Mouse (Mus musculus) limb, embryonic 12.5 days (tissue): Measurements from ENCODE around the gene Lpcat2. TPM values are rescaled to one million over a fixed set of nuclear protein-coding genes. Genes with fewer than 3 reads are reported as not detected.
"Not testable (repeated sequence)": the region's sequence is repeated elsewhere in the genome, so short reads cannot be mapped to it uniquely, and the experiment has no call there.

Source experiments
- ATAC-seq: fragments of 200-750 bp; cut with Nextera tagmentation; 2 replicates; pipeline ENCODE4 v1.8.0; 2017; ENCODE audit warnings: low read depth, moderate TSS enrichment; ENCODE audit not compliant: insufficient number of reproducible peaks, insufficient read depth, low FRiP score, low TSS enrichment
- H3K27ac ChIP-seq: fragments of 300-500 bp; sonication (generic); 2 replicates; pipeline ENCODE4 v1.5.1; 2016; ENCODE audit warnings: mild to moderate bottlenecking, moderate library complexity
- H3K27me3 ChIP-seq: fragments of 300-500 bp; sonication (generic); 2 replicates; pipeline ENCODE4 v1.6.1; 2016; ENCODE audit warnings: mild to moderate bottlenecking, moderate library complexity
- H3K36me3 ChIP-seq: fragments of 300-500 bp; sonication (generic); 2 replicates; pipeline ENCODE4 v1.6.1; 2016; ENCODE audit warnings: mild to moderate bottlenecking, moderate library complexity
- H3K4me1 ChIP-seq: fragments of 300-500 bp; sonication (generic); replicated peaks from 2 replicates; pipeline ENCODE4 v1.6.1; 2016
- H3K4me2 ChIP-seq: fragments of 300-500 bp; sonication (generic); 2 replicates; pipeline ENCODE4 v1.6.1; 2016; ENCODE audit warnings: mild to moderate bottlenecking, moderate library complexity
- H3K4me3 ChIP-seq: fragments of 300-500 bp; sonication (generic); replicated peaks from 2 replicates; pipeline ENCODE4 v1.5.1; 2016; ENCODE audit warnings: mild to moderate bottlenecking
- H3K9ac ChIP-seq: fragments of 300-500 bp; sonication (generic); replicated peaks from 2 replicates; pipeline ENCODE4 v1.6.1; 2016; ENCODE audit warnings: mild to moderate bottlenecking, moderate library complexity
- H3K9me3 ChIP-seq: fragments of 300-500 bp; sonication (generic); 2 replicates; pipeline ENCODE4 v1.6.1; 2016; ENCODE audit warnings: mild to moderate bottlenecking, moderate library complexity
- WGBS: fragments of 180-500 bp; shearing (Covaris S2); methylation state at CpG from one replicate; pipeline ENCODE4 v1.1.7; 2016; 5-methylcytosine and 5-hydroxymethylcytosine counted together
- polyA plus RNA-seq: library from polyadenylated mRNA; unstranded; fragments of >200 nt; fragmentation: Nextera tagmentation; extraction: Ambion mirVana; gene quantifications from 2 replicates; pipeline ENCODE4 v1.2.1, GENCODE M21; 2016

Gene Lpcat2
- polyA plus RNA-seq, 1 experiment from 2014 or later = 11.0 TPM

DNA sequence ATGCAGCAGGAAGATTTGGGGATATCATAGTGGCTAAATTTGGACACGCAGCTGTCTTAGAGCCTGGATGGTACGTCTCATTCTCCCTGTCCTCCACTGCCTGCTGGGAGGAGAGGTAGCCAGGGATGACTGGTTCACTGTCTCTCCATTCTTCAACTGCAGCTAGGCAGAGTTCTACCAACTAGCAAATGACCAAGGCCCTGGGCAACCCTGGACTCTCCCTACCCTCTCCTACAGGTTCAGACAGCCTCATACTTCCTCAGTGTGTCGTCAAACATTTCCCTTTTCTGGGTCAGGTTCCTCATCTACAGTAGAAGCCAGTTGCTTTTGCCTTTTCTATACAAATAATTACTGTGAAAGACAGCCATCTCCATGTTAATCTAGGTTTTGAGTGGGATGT, 466 bp upstream of the Lpcat2 start:
- H3K4me1 ChIP-seq = peaks cover 18% of the 10 kb centered on the region
- H3K36me3 ChIP-seq = peaks cover 48% of the 10 kb centered on the region
- H3K9me3 ChIP-seq = no peaks in the 10 kb centered on the region
- no peak overlapping the region for H3K9ac ChIP-seq
- no peak overlapping the region for H3K4me3 ChIP-seq
- 88% methylated on average over 3 of the region's 3 CpGs for WGBS
- peaks cover 4% of the 10 kb centered on the region; the same call in 1 of the 2 replicates for H3K27me3 ChIP-seq
- no peak overlapping the region for H3K27ac ChIP-seq
- peak overlapping the region; percentile 69 for H3K4me2 ChIP-seq
- no peak for ATAC-seq

DNA sequence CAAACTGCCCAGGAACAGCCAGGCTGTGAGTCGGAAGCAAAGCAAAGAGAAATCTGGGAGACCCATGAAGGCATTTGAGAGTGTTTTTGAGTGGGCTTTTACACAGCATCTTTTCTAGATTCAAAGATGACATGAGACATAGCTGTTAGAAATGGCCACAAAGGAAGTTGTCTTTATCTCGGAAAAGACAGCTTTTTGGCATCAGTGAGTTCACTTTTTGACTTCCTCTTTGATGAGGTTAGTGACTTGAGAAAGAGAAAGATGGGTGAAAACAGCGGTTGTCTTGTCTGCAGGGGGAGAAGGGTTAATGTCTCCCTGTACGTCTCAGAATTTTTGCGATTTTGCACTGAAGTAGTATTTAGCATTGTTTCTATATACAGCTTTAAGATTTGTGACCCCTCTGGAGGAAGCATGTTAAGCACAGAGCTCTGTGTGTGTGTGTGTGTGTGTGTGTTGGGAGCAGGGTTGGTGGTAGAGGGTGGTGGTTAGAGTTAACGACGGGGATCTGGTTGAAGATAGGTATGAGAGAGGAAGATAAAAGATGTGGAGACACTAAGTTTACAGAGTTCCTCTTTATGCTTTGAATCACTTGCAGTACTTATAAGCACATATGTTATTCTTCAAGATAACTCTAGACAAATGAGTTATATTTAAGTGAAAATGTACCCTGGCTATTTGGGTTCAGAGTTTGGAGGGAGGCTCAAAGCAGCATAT, 1.3 kb downstream of the Lpcat2 start:
- H3K4me2 ChIP-seq = peak overlapping the region; percentile 69
- peak overlapping the region; percentile 76 for H3K4me3 ChIP-seq
- H3K9me3 ChIP-seq = no peaks in the 10 kb centered on the region
- peaks cover 30% of the 10 kb centered on the region for H3K36me3 ChIP-seq
- H3K27ac ChIP-seq = no peak overlapping the region
- H3K27me3 ChIP-seq = peaks cover 4% of the 10 kb centered on the region; the same call in 1 of the 2 replicates
- 78% methylated on average over 7 of the region's 7 CpGs for WGBS
- peaks cover 12% of the 10 kb centered on the region for H3K4me1 ChIP-seq
- H3K9ac ChIP-seq = peak overlapping the region; percentile 31; the same call in 1 of the 2 replicates
- no peak for ATAC-seq

DNA sequence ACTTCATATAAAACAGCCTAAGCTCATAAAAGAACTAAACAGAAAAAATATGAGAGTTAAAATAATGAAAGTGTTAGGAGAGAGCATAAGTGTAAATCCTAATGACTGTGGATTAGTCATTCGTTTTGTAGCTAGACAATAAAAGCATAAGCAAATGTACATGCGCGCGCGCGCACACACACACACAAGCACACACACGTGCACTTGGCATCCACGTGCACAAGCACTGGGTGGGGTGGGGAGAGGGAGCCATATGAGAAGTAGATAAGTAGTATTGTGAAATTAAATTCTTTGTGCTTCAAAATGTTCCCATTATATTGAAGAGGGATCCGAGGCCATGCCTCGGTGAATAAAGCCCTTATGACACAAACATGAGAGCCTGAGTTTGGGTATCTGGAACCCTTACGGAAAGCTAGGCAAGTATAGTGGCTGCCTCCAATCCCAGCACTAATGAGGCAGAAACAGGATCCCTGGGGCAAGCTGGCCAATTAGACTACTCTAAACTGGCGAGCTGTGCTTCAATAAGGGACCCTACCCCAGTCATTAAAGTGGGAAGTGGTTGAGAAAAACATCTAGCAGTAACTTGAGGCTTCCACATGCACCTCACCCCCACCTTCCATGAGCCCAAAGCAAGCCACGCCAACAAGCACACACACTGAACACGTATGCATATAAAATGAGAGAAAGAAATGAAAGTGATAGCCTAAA, 3.5 kb downstream of the Lpcat2 start:
- H3K4me3 ChIP-seq = no peak overlapping the region
- WGBS = 58% methylated on average over 14 of the region's 14 CpGs
- ATAC-seq = peak; percentile 65; the same call in 1 of the 2 replicates
- peaks cover 8% of the 10 kb centered on the region for H3K36me3 ChIP-seq
- no peak overlapping the region for H3K27ac ChIP-seq
- H3K27me3 ChIP-seq = no peaks in the 10 kb centered on the region; the same call in 1 of the 2 replicates
- peaks cover 6% of the 10 kb centered on the region for H3K4me1 ChIP-seq
- H3K9me3 ChIP-seq = 0 out of 2 replicates have a peak, but pooled peaks cover 3% of the 10 kb centered on the region
- H3K9ac ChIP-seq = no peak overlapping the region
- H3K4me2 ChIP-seq = no peak overlapping the region

DNA sequence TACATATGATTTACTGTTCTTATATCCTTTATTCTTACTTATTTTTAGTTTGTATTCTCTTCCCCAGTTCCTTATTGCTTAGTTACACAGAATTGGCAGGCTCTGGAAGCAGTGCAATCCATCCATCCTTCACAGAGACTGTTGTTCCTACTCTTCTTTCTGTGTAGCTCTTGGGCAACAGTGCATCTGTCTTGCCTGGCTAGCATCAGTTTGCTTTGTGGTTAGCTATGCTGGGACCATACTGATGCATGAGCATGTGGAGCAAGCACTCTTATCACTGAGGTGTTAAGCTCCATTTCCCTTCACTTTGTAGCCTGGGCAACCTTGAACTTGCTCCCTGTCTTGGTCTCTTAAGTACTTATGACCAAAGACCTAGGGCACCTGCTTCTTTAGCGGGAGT, 6.8 kb downstream of the Lpcat2 start:
- 93% methylated on average over 1 of the region's 1 CpGs for WGBS
- no peaks in the 10 kb centered on the region for H3K36me3 ChIP-seq
- H3K27ac ChIP-seq = no peak overlapping the region
- peaks cover 6% of the 10 kb centered on the region; the same call in 1 of the 2 replicates for H3K4me1 ChIP-seq
- no peak overlapping the region for H3K4me3 ChIP-seq
- no peak overlapping the region for H3K4me2 ChIP-seq
- H3K9me3 ChIP-seq = peaks cover 7% of the 10 kb centered on the region; the same call in 1 of the 2 replicates
- H3K9ac ChIP-seq = no peak overlapping the region
- no peaks in the 10 kb centered on the region for H3K27me3 ChIP-seq
- ATAC-seq = no peak

DNA sequence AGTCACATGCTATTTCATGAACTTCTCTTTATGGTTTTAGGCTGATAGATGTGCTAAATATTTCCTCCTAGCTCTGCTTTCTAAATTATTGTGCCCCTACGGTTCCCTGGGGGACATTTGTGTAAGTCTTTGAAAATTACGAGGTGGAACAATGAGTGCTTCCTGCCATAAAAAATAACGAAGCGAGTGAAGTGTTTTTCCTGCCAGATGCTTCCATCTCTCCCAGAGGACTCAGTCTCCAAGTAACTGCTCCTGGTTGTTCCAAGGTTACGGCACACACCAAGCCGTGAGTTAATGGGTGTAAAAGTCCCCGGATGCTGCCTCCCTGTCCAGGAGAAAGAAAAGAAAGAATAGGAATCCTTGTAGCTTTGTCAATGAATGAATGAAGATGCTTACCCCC, 15.1 kb downstream of the Lpcat2 start:
- Histone ChIP-seq H3K27ac (no peak overlapping the region), H3K9ac (no peak overlapping the region), H3K36me3 (no peaks in the 10 kb centered on the region), H3K4me2 (0 out of 2 replicates have a peak overlapping the region, but pooled peaks have one; percentile 10), H3K27me3 (no peaks in the 10 kb centered on the region), H3K4me1 (peaks cover 33% of the 10 kb centered on the region), H3K9me3 (no peaks in the 10 kb centered on the region), H3K4me3 (no peak overlapping the region)
- 4% methylated on average over 7 of the region's 7 CpGs for WGBS
- ATAC-seq = peak; percentile 47; the same call in 1 of the 2 replicates

DNA sequence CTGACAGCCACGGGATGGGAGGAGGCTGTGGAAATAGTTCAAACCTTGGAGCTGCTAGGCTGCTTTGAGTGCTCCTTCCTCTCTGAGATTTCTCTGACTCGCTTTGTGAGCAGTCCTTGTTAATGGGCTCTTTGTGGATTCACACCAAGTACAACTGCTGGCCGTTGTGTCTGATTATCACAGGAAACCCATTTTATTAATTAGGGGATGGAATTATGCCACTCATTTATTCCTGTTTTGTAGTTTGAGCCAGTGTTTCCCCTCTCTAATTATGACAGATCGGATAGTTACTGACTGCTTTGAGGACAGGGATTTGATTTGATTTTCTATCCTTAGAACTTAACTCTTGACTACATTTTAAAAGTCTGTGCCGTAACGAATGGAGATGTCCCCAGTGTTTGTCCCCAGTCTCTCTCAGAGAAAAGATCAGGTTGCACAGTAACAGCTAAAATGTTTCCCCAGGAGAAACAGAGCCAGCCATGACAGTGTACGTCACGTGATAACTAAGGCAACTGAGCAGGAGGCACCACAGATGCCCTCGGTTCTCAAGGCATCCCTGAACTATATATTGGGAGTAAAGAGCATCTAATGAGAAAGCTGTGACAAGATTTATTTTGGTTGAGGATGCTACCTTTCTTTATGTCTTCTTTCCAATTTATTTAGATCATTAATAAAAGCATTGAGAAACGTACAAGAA, 17.1 kb downstream of the Lpcat2 start:
- Histone ChIP-seq H3K4me2 (no peak overlapping the region), H3K9me3 (no peaks in the 10 kb centered on the region), H3K4me1 (peaks cover 25% of the 10 kb centered on the region), H3K4me3 (no peak overlapping the region), H3K36me3 (no peaks in the 10 kb centered on the region), H3K27me3 (no peaks in the 10 kb centered on the region), H3K9ac (no peak overlapping the region), H3K27ac (no peak overlapping the region)
- WGBS = 44% methylated on average over 10 of the region's 10 CpGs
- ATAC-seq = no peak

DNA sequence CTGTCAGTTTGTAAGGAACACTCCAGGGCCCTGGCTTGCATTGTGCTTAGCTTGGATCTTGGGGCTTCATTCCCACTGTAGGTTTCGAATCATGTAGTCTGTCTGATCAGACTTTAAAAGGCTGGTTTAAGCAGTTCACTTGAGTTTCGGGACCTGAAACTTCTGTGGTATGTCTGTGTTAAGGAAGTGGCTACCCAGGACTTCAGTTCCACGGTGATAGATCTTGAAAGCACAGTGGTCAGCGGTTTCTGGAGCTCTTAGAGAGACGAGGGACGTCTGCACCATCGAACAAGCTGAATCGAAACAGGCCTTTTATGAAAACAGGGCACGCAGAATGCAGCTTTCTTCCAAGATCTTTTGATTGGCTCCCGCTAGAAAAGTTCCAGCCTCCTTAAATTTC, 20.7 kb downstream of the Lpcat2 start:
- Histone ChIP-seq H3K9me3 (no peaks in the 10 kb centered on the region), H3K4me1 (peaks cover 8% of the 10 kb centered on the region; the same call in 1 of the 2 replicates), H3K36me3 (peaks cover 10% of the 10 kb centered on the region; the same call in 1 of the 2 replicates), H3K9ac (no peak overlapping the region), H3K27ac (no peak overlapping the region), H3K27me3 (no peaks in the 10 kb centered on the region), H3K4me2 (no peak overlapping the region), H3K4me3 (no peak overlapping the region)
- ATAC-seq = no peak
- WGBS = 83% methylated on average over 10 of the region's 10 CpGs

DNA sequence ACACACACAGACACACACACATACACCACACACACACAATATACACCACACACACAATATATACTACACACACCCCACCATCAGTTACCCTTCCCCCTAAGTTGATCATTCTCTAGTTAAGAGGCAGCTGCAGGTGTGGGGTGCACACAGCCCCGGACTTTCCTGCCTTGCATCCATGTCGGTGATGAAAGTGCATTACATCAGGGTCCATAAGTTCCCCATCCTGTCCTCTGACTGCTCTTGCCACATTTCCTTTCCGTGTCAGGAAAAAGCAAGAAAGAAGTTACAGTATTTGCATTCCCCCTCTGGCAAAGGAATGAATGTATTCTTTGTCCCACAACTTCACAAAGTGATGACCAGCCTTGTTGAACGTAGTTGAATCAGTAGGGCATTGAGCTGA, 26.1 kb downstream of the Lpcat2 start:
- H3K27ac ChIP-seq = no peak overlapping the region
- 55% methylated on average over 4 of the region's 4 CpGs for WGBS
- H3K4me1 ChIP-seq = peaks cover 9% of the 10 kb centered on the region
- H3K4me3 ChIP-seq = no peak overlapping the region
- H3K9ac ChIP-seq = no peak overlapping the region
- no peak for ATAC-seq
- H3K4me2 ChIP-seq = no peak overlapping the region
- peaks cover 10% of the 10 kb centered on the region; the same call in 1 of the 2 replicates for H3K36me3 ChIP-seq
- H3K9me3 ChIP-seq = no peaks in the 10 kb centered on the region
- no peaks in the 10 kb centered on the region for H3K27me3 ChIP-seq

DNA sequence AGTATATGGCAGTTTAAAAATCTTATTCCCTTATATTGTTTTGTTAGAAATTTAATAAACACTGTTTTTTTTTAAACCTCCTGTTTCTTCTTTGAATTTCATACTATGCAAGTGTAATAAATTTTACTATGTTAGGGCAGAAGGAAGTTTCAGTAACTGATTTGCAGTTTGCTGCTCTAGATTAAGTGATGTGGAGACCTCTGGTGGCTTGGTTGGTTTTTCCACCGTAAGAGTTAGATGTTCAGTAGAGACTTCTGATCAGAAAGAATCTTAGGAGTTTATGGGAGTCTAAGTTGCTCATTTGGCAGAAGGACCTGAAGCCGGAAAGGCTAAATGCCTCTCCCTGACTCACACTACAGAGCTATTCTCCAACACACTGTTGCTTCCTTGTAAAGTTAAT, 28.6 kb downstream of the Lpcat2 start:
- no peak overlapping the region for H3K9ac ChIP-seq
- WGBS = 41% methylated on average over 2 of the region's 2 CpGs
- H3K27me3 ChIP-seq = no peaks in the 10 kb centered on the region
- H3K9me3 ChIP-seq = no peaks in the 10 kb centered on the region
- H3K4me2 ChIP-seq = no peak overlapping the region
- no peak overlapping the region for H3K4me3 ChIP-seq
- no peak overlapping the region for H3K27ac ChIP-seq
- peaks cover 10% of the 10 kb centered on the region; the same call in 1 of the 2 replicates for H3K36me3 ChIP-seq
- no peak for ATAC-seq
- peaks cover 9% of the 10 kb centered on the region for H3K4me1 ChIP-seq

DNA sequence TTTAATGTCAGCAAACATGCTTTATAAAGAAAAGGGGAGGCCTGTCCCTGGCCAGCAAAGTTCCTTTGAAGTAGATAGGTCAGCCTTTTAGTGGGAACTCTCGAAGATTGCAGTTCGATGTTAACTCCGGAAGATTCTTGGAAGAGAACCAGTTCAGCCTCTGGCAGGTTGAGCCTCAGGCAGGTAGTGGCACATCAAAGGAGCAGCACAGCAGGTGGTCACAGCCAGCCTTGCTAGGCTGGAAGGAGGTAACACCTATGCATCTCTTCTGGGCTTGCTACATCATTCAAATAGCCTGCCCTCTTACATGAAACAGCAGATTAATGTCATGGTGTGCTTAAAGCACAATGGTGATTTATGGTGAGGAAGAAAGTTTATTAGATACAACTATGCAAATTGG, 37.1 kb downstream of the Lpcat2 start:
- not testable (repeated sequence) for ATAC-seq, H3K9me3 ChIP-seq, H3K4me1 ChIP-seq, H3K4me2 ChIP-seq, H3K4me3 ChIP-seq, H3K27me3 ChIP-seq, H3K27ac ChIP-seq, H3K36me3 ChIP-seq, H3K9ac ChIP-seq
- 32% methylated on average over 3 of the region's 3 CpGs for WGBS

DNA sequence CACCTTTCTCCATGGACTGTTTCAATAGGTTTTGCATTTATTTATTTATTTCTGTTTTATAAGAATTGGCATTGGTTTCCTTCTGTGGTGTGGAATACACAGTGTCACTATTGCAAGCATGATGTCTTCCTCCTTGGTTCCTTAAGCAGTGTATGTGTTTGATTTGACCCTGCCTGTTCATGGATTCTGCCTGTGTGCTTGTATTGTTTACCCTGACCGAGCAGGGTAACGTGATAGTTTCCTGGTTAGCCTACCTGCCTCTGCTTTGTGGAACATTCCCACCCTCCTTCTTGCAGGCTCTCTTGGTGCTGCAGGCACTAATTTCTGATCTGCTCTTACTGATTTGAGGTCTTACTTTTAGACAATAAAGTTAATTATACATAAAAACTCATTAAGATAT, 38.7 kb downstream of the Lpcat2 start:
- Histone ChIP-seq H3K4me2 (no peak overlapping the region), H3K9ac (no peak overlapping the region), H3K36me3 (peaks cover 5% of the 10 kb centered on the region; the same call in 1 of the 2 replicates), H3K27ac (no peak overlapping the region), H3K9me3 (no peaks in the 10 kb centered on the region), H3K4me1 (no peaks in the 10 kb centered on the region), H3K27me3 (no peaks in the 10 kb centered on the region), H3K4me3 (no peak overlapping the region)
- ATAC-seq = no peak
- 63% methylated on average over 2 of the region's 2 CpGs for WGBS
